Mouse (Mus musculus) megakaryocyte, embryonic 14.5 days (primary cell): ENCODE data around the gene Nid1.

Experiments
- FLI1 ChIP-seq: IDR thresholded peaks from 2 replicates; pipeline ENCODE4 v1.6.1; 2012; ENCODE audit warnings: low read length, inconsistent platforms, mixed read lengths
- GATA1 ChIP-seq: IDR thresholded peaks from 3 replicates; pipeline ENCODE4 v1.6.1; 2012; ENCODE audit warnings: mixed read lengths, low read length, inconsistent platforms, borderline replicate concordance

DNA sequence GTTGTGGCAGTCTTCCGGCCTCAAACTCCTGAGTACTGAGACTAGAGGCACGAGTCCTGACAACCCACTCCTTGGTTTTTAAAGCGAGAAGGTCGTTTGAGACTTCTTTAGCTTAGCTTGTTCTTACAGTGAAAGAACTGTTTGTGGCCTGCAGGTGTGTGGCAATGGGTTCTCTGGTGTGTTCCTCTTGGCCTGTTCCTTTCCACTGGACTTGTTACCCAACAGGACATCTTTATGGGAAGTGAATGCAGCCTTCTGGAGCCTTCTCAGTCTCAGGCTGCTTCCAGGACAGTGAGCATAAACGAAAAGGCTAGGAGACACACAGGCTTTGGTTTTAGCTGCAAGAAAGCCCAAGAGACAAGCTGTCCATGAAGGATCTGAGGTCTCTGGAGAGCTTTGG is 88.5 kb downstream of the Nid1 start:
- TF ChIP-seq GATA1 (no peak), FLI1 (no peak)
